Mouse (Mus musculus) ES-CJ7 (cell line): Measurements from ENCODE around the gene Tdrd9.
A peak's percentile ranks its signal among the peaks of the same experiment; 100 is the strongest.
"Not testable (repeated sequence)": the region's sequence is repeated elsewhere in the genome, so short reads cannot be mapped to it uniquely, and the experiment has no call there.

ENCODE experiments used
- DNase-seq: peaks from one replicate; pipeline ENCODE4 v3.0.0; 2011; ENCODE audit warnings: low read depth, low spot score

The Tdrd9 gene

DNA sequence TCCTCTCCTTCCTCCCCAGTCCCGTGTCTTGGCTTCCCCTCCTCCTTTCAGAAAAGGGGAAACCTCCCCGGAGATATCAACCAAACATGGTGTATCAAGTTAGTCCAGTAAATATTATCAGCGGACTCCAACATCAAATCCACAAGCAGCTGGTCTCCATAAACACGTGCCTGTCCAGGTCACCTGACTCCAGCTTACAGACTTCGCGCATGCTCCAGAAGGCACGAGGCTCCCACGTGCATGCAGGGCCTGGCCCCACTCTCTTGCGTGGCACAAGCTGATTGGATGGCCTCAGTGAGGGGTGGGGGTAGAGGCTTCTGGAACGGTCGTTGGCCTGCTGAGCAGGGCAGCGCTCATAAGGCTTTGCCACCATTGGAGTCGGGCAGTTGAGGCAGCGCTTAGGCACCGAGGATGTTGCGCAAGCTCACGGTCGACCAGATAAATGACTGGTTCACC is at the start of gene Tdrd9:
TSS of gene Tdrd9 (plus strand) at position 329 of the 456 bp plus-strand sequence.
- DNase-seq: no peak

DNA sequence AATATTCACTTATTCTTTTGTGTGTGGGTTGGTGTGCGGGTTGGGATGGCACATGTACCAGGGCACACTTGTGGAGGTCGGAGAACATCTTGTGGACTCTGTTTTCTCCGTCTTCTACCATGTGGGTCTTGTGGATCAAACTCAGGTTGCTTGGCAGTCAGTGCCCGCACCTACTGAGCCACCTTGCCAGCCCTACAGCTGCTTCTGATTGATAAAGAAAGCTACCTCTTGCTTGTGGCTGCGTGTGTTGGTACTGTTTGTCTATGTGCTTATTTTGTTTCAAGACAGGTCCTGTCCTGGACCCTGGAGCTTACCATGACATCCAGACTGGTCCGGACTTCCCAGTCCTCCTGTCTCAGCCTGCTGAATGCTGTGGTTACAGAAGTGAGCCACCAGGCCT is 48.2 kb upstream of the Tdrd9 start:
- DNase-seq: no peak

GRCm38 (mm10) chr12:111927338-111927737 is 44.0 kb upstream of the Tdrd9 start:
- no peak for DNase-seq

GRCm38 (mm10) chr12:111928411-111928966 is 42.9 kb upstream of the Tdrd9 start:
- no peak for DNase-seq

DNA sequence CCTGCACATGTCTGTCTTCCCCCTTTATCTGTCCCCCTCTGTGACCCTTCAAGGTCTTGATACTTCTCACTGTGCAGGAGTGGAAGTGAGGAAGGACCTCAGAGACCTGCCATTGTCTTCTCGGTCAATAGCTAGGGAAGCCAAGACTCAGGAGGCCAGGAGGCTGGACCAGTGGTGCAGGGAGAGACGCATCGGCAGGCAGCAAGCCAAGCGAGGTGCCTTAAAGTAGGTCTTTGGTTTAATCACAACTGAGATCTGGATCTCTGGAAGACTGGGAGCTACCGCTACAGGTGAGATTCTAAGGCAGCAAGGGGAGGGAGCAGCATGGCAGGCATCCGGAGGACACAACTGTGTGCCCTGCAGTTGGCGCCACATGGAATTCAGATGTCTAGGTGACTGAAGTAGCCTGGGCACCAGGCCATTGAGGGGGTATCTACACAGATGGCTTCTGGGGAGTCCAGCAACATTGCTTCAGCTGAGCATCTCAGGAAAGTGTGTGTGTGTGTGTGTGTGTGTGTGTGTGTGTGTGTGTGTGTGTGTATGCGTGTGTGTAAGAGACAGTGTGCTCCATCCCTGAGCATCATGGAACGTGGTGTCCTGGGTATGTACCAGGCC is 39.8 kb upstream of the Tdrd9 start:
- DNase-seq: no peak

GRCm38 (mm10) chr12:111932513-111932912 is 38.8 kb upstream of the Tdrd9 start:
- no peak for DNase-seq

GRCm38 (mm10) chr12:111933032-111933704 is 38.2 kb upstream of the Tdrd9 start:
- no peak for DNase-seq

DNA sequence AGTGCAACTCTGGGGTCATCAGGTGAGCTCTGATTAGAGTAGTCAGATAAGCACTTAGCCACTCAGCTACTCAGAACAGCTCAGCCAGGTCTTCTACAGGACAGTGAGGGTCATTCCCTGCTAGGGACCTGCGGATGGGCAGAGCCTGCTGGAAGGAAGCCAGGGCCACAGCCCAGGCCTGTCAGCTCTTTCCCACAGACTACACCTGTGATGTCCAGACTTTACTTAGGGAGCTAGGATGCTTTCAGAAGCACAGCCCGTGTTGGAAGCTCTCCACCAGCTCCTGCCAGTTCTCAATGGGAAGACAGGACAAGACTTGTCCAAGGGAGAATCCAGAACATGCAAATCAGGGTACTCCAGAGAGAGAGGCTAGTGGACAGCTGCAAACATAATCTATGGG is 37.4 kb upstream of the Tdrd9 start:
- no peak for DNase-seq

- DNase-seq: peak; percentile 76
These were observed 34.4 kb upstream of the Tdrd9 start for GRCm38 (mm10) chr12:111936706-111937550.

- peak; percentile 72 for DNase-seq
These were observed 32.7 kb upstream of the Tdrd9 start for GRCm38 (mm10) chr12:111938623-111939177.

DNA sequence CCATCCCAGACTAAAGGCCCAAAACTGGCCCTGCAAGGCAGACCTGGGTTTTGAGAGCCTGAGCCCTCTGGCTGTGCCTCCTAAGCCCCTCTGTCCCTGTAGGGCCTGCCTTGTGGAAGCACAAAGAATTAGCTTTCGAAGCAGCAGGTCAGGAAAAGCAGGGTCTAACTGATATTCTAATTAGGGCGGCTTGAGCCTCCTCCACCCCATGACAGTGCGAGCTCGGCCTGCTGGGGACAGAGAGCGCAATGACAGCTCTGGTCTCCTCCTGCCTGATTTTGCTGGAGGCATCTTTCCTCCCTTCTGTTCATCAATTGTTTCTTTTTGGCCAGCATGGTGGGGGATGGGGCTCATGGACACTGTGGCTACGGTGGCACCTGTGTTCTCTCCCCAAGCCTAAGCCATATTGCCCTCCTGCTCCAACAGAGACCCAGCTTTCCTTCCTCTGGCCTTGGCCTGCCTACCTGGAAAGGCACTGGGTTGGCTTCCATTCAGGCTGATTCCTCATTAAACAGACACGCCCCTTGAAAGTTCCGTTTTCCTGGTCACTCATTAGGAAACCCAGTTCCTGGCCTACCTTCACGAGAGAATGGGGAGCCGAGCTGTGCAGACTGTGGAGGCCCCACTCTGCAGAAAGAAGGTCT is 27.8 kb upstream of the Tdrd9 start:
- DNase-seq: no peak

- DNase-seq: not testable (repeated sequence)
These were observed 27.0 kb upstream of the Tdrd9 start for GRCm38 (mm10) chr12:111944065-111944987.

GRCm38 (mm10) chr12:111945115-111945514 is 26.2 kb upstream of the Tdrd9 start:
- no peak for DNase-seq

DNA sequence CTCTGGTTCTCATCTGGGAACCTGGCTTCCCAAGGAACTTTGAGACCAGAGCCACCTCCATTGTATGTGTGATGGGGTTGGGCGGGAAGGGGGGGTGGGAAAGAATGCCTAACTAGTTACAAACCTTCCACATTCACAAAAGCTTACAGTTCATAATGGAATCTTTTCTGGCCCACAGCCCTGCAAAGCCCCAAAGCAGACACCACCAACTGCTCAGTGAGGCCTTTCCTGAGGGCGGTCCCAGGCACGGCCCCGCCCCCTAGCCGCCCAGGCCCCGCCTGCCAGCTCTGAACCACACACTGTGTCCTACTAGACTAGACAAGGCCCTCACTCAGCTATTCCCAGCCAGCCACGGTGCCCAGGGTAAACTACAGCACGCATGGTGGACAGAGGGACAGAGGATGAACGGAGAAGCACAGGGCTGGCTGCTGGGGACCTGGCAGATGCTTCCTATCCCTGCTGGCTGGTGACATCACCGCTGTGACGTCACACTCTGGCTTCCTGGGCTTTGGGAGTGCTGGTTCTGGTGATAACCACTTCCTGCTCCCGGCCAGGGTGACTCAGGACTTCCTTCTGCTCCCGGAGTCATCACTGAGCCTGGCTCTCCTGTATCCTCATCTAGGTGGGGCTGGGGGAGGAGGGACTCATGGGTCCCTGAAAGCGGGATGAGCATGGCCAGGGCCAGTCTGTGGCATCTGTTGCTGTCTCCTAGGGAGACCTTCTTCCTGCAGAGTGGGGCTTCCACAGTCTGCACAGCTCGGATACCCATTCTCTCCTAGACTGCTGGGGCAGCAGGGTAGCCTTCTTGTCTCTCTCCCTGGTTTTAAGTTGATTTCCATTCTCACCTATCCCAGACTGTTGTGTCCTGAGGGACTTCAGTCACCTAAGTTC is 25.3 kb upstream of the Tdrd9 start:
- not testable (repeated sequence) for DNase-seq

- DNase-seq: peak; percentile 23
These were observed 24.6 kb upstream of the Tdrd9 start for GRCm38 (mm10) chr12:111946716-111947115.

DNA sequence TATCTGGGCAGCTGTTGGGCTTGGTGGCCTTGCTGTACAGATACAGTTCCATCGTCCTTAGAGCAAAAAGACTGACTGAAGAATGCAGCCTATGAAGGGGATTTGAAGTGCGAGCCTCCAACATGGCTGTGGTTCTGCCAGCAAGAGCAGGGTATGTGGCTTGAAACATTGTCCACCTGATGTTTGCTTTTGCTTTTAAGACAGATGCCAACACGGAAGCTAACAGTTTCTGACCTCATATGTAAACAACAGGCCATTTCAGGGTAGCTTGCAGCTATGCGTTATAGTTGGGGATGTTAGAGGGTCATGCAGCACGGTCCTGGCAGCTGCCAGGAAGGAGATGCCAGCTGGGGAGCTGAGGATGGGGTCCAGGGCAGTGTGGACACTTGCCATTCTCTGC is 20.9 kb upstream of the Tdrd9 start:
- no peak for DNase-seq

- DNase-seq: no peak
These were observed 19.7 kb upstream of the Tdrd9 start for GRCm38 (mm10) chr12:111951701-111952100.

GRCm38 (mm10) chr12:111956173-111956572 is 15.2 kb upstream of the Tdrd9 start:
- no peak for DNase-seq
